Mouse (Mus musculus) lung, postnatal 4 days (tissue): ENCODE measurements around the gene Arrdc5.

Experiments
- DNase-seq, 2 experiments: peaks; one replicate each; pipeline ENCODE4 v3.0.0; 2021

Gene Arrdc5

GRCm38 (mm10) chr17:56300186-56300585, at the start of gene Arrdc5:
Gene Arrdc5, minus strand, starts transcription at chr17:56300286.
- DNase-seq = no peak

GRCm38 (mm10) chr17:56348586-56348985, 48.5 kb upstream of the Arrdc5 start:
- no peak for DNase-seq

- DNase-seq = no peak
These were observed 48.0 kb upstream of the Arrdc5 start for GRCm38 (mm10) chr17:56348128-56348527.

- DNase-seq = no peak
These were observed 45.3 kb upstream of the Arrdc5 start for GRCm38 (mm10) chr17:56345364-56345763.

- DNase-seq = no peak
These were observed 43.4 kb upstream of the Arrdc5 start for GRCm38 (mm10) chr17:56343466-56343865.

- DNase-seq = no peak
These were observed 40.6 kb upstream of the Arrdc5 start for GRCm38 (mm10) chr17:56340717-56341116.

GRCm38 (mm10) chr17:56338909-56339308, 38.8 kb upstream of the Arrdc5 start:
- peak; percentile 43 to 68 for DNase-seq

- DNase-seq = no peak
These were observed 37.7 kb upstream of the Arrdc5 start for GRCm38 (mm10) chr17:56337791-56338190.

- DNase-seq = peak; percentile 73 to 74
These were observed 37.1 kb upstream of the Arrdc5 start for GRCm38 (mm10) chr17:56337190-56337589.

- DNase-seq = no peak
These were observed 32.9 kb upstream of the Arrdc5 start for GRCm38 (mm10) chr17:56332987-56333386.

- no peak for DNase-seq
These were observed 31.2 kb upstream of the Arrdc5 start for GRCm38 (mm10) chr17:56331256-56331655.

GRCm38 (mm10) chr17:56330345-56330744, 30.3 kb upstream of the Arrdc5 start:
- DNase-seq = no peak

- DNase-seq = no peak
These were observed 29.2 kb upstream of the Arrdc5 start for GRCm38 (mm10) chr17:56329267-56329666.

GRCm38 (mm10) chr17:56326153-56327147, 26.4 kb upstream of the Arrdc5 start:
- no peak for DNase-seq

- DNase-seq = peak; percentile 99 to 100
These were observed 25.5 kb upstream of the Arrdc5 start, which contains the start of gene Kdm4b for GRCm38 (mm10) chr17:56325450-56326152. Gene Kdm4b, plus strand, starts transcription at chr17:56326062.

- no peak for DNase-seq
These were observed 24.3 kb upstream of the Arrdc5 start for GRCm38 (mm10) chr17:56324419-56324818.

GRCm38 (mm10) chr17:56309191-56309945, 9.3 kb upstream of the Arrdc5 start:
- peak; percentile 33 to 79 for DNase-seq

- DNase-seq = peak; percentile 41 to 65
These were observed 8.0 kb upstream of the Arrdc5 start for GRCm38 (mm10) chr17:56308088-56308487.

GRCm38 (mm10) chr17:56305826-56306225, 5.7 kb upstream of the Arrdc5 start:
- DNase-seq = peak in 1 of 2 experiments; percentile 44

- no peak for DNase-seq
These were observed 5.1 kb upstream of the Arrdc5 start for GRCm38 (mm10) chr17:56305156-56305555.

- no peak for DNase-seq
These were observed 4.6 kb upstream of the Arrdc5 start for GRCm38 (mm10) chr17:56304718-56305117.

- DNase-seq = peak; percentile 97 to 99
These were observed 3.9 kb upstream of the Arrdc5 start for GRCm38 (mm10) chr17:56303847-56304586.
